Mouse (Mus musculus): ENCODE measurements around the gene Gm3376. TPM values are rescaled to one million over a fixed set of nuclear protein-coding genes. Genes with fewer than 3 reads are reported as not detected.
"Not testable (repeated sequence)": the region's sequence is repeated elsewhere in the genome, so short reads cannot be mapped to it uniquely, and the experiment has no call there.

Gene Gm3376
- not detected in 2 replicates for polyA plus RNA-seq (2014; fragmentation: Nextera tagmentation; extraction: Ambion mirVana)

- H3K9ac ChIP-seq (ENCODE audit: low read length); ATAC-seq (ENCODE audit: low FRiP score): not testable (repeated sequence)
- WGBS: no CpG with 5 or more reads among the region's 9 CpGs
Observed at GRCm38 (mm10) chrY:3771373-3771772, at the start of gene Gm3376. TSS of gene Gm3376 (plus strand) at chrY:3771673.

More at GRCm38 (mm10) chrY:3771373-3771772, at the start of gene Gm3376:
- not testable (repeated sequence) for DNase-seq (ENCODE audit: low spot score, missing footprints); H3K9me3 ChIP-seq (ENCODE audit: control insufficient read depth, low read length); H3K4me3 ChIP-seq (ENCODE audit: low read depth, low read length); H3K27ac ChIP-seq (ENCODE audit: low read depth, low read length); H3K27me3 ChIP-seq (ENCODE audit: control insufficient read depth, insufficient read depth, low read length); H3K4me1 ChIP-seq (ENCODE audit: control insufficient read depth, insufficient read depth, low read length); H3K36me3 ChIP-seq (ENCODE audit: control insufficient read depth, insufficient read depth, low read length); H3K4me2 ChIP-seq
